Mouse (Mus musculus): Measurements from ENCODE around the gene Mia2. TPM values are rescaled to one million over a fixed set of nuclear protein-coding genes. Genes with fewer than 3 reads are reported as not detected.

Gene Mia2
- polyA plus RNA-seq, 1 experiment = 75.9 TPM

GRCm38 (mm10) chr12:59137031-59137430, 41.4 kb downstream of the Mia2 start:
- Histone ChIP-seq H3K4me1 (ENCODE audit: control insufficient read depth, insufficient read depth, low read length) (peaks cover 5% of the 10 kb centered on the region; the same call in 1 of the 2 replicates), H3K27ac (ENCODE audit: insufficient read depth, low read length) (no peak overlapping the region), H3K4me3 (ENCODE audit: insufficient read depth, low read length) (no peak overlapping the region)
- TF ChIP-seq CTCF (IDR thresholded peaks at IDR 0.05; ENCODE audit: borderline replicate concordance, insufficient read depth, low read length) = no peak
- TF ChIP-seq POLR2A (IDR thresholded peaks at IDR 0.05; ENCODE audit: low read depth, low read length) = no peak

GRCm38 (mm10) chr12:59139372-59139771, 43.8 kb downstream of the Mia2 start:
- TF ChIP-seq POLR2A (IDR thresholded peaks at IDR 0.05; ENCODE audit: low read depth, low read length) = no peak
- TF ChIP-seq CTCF (IDR thresholded peaks at IDR 0.05; ENCODE audit: borderline replicate concordance, insufficient read depth, low read length) = no peak
- no peaks in the 10 kb centered on the region for H3K4me1 ChIP-seq (ENCODE audit: control insufficient read depth, insufficient read depth, low read length)
- no peak overlapping the region for H3K27ac ChIP-seq (ENCODE audit: insufficient read depth, low read length)
- H3K4me3 ChIP-seq (ENCODE audit: insufficient read depth, low read length) = no peak overlapping the region

DNA sequence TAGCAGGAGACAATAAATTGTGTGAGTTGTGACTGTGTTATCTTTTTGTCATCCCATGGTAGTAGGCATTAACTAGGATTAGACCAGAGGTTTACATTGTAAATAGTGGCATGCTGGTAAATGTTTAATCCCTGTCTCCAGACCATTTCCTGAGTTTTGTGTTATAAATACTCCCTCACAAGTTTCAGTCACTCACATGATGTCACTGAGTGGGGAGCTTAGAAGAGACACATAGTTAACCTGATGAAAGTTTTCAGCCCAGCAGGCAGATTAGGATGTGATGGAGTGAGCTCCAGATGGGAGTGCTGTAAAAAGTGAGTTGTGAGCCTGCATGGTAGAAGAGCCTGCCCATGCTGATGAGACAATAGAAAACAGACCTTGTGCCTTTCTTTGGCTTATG, 49.5 kb downstream of the Mia2 start:
- H3K27ac ChIP-seq (ENCODE audit: insufficient read depth, low read length) = no peak overlapping the region
- TF ChIP-seq POLR2A (IDR thresholded peaks at IDR 0.05; ENCODE audit: low read depth, low read length) (no peak), CTCF (IDR thresholded peaks at IDR 0.05; ENCODE audit: borderline replicate concordance, insufficient read depth, low read length) (no peak)
- no peak overlapping the region for H3K4me3 ChIP-seq (ENCODE audit: insufficient read depth, low read length)
- no peaks in the 10 kb centered on the region for H3K4me1 ChIP-seq (ENCODE audit: control insufficient read depth, insufficient read depth, low read length)

- TF ChIP-seq POLR2A (IDR thresholded peaks at IDR 0.05; ENCODE audit: low read depth, low read length) (no peak), CTCF (IDR thresholded peaks at IDR 0.05; ENCODE audit: borderline replicate concordance, insufficient read depth, low read length) (no peak)
- no peaks in the 10 kb centered on the region for H3K4me1 ChIP-seq (ENCODE audit: control insufficient read depth, insufficient read depth, low read length)
- no peak overlapping the region for H3K4me3 ChIP-seq (ENCODE audit: insufficient read depth, low read length)
- no peak overlapping the region for H3K27ac ChIP-seq (ENCODE audit: insufficient read depth, low read length)
Observed at GRCm38 (mm10) chr12:59149691-59150090, 54.1 kb downstream of the Mia2 start.

DNA sequence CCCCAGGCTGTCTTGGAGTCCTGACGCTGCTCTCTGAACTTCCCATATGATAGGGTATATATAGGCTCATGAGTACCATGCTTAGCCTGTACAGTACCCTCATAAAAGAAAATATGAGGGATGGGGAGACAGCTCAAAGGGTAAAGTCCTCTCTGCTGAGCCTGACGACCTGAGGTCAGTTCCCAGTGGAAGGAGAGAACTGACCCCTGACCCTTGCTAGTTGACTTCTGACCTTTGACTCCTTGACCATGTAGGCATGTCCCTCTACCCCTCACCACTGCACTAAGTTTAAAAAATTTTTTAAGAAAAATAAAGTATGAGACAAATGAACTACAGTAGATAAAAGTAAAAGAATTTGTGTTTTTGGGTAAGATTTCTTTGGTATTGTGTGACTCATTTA, 65.5 kb downstream of the Mia2 start:
- H3K4me3 ChIP-seq (ENCODE audit: insufficient read depth, low read length) = no peak overlapping the region
- no peak for TF ChIP-seq CTCF (IDR thresholded peaks at IDR 0.05; ENCODE audit: borderline replicate concordance, insufficient read depth, low read length)
- no peak overlapping the region for H3K27ac ChIP-seq (ENCODE audit: insufficient read depth, low read length)
- H3K4me1 ChIP-seq (ENCODE audit: control insufficient read depth, insufficient read depth, low read length) = no peaks in the 10 kb centered on the region

- H3K27ac ChIP-seq (ENCODE audit: insufficient read depth, low read length) = no peak overlapping the region
- H3K4me1 ChIP-seq (ENCODE audit: control insufficient read depth, insufficient read depth, low read length) = no peaks in the 10 kb centered on the region
- H3K4me3 ChIP-seq (ENCODE audit: insufficient read depth, low read length) = no peak overlapping the region
- no peak for TF ChIP-seq CTCF (IDR thresholded peaks at IDR 0.05; ENCODE audit: borderline replicate concordance, insufficient read depth, low read length)
- TF ChIP-seq POLR2A (IDR thresholded peaks at IDR 0.05; ENCODE audit: low read depth, low read length) = no peak
Observed at GRCm38 (mm10) chr12:59162797-59163196, 67.2 kb downstream of the Mia2 start.

DNA sequence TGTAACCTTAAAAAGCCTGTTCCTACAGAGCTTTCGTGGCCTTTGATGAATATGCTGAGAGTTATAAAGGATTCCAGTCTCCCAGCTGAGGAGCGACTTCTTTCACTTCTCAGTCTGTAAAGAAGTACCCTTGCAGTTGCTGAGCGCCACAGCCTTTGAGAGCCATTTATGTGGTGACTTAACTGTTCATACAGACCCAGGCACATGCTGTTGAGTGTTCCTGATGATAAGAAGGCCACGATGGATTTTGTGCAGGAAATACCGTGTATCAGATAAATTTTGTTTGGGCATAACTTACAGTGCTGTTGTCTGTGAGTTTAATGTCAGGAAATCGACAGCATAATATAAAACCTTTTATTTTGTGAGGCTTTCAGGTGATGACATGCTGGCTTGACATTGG, 68.9 kb downstream of the Mia2 start:
- TF ChIP-seq POLR2A (IDR thresholded peaks at IDR 0.05; ENCODE audit: low read depth, low read length) (no peak), CTCF (IDR thresholded peaks at IDR 0.05; ENCODE audit: borderline replicate concordance, insufficient read depth, low read length) (no peak)
- Histone ChIP-seq H3K4me3 (ENCODE audit: insufficient read depth, low read length) (no peak overlapping the region), H3K4me1 (ENCODE audit: control insufficient read depth, insufficient read depth, low read length) (no peaks in the 10 kb centered on the region), H3K27ac (ENCODE audit: insufficient read depth, low read length) (no peak overlapping the region)

GRCm38 (mm10) chr12:59166557-59166956, 71.0 kb downstream of the Mia2 start:
- no peak overlapping the region for H3K4me3 ChIP-seq (ENCODE audit: insufficient read depth, low read length)
- TF ChIP-seq POLR2A (IDR thresholded peaks at IDR 0.05; ENCODE audit: low read depth, low read length) (no peak), CTCF (IDR thresholded peaks at IDR 0.05; ENCODE audit: borderline replicate concordance, insufficient read depth, low read length) (no peak)
- no peaks in the 10 kb centered on the region for H3K4me1 ChIP-seq (ENCODE audit: control insufficient read depth, insufficient read depth, low read length)
- no peak overlapping the region for H3K27ac ChIP-seq (ENCODE audit: insufficient read depth, low read length)

DNA sequence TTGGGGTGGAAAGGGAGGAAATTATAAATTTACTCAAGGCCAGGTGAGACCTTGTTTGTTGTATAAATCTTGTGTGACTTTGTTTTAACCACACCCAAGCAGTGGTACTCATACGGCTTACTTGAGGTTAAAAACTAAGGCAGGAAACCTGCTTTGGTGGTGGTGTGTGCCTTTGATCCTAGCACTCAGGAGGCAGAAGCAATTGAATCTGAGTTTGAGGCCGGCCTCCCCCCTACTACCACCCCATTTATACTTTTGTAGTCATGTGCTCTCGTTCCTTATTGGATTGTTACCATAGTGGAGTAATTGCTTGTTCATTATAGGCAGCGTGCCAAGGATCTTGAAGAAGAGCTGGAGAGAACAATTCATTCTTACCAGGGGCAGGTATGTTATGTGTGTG, 74.3 kb downstream of the Mia2 start:
- Histone ChIP-seq H3K4me3 (ENCODE audit: insufficient read depth, low read length) (no peak overlapping the region), H3K4me1 (ENCODE audit: control insufficient read depth, insufficient read depth, low read length) (no peaks in the 10 kb centered on the region), H3K27ac (ENCODE audit: insufficient read depth, low read length) (no peak overlapping the region)
- TF ChIP-seq CTCF (IDR thresholded peaks at IDR 0.05; ENCODE audit: borderline replicate concordance, insufficient read depth, low read length) (no peak), POLR2A (IDR thresholded peaks at IDR 0.05; ENCODE audit: low read depth, low read length) (no peak)

- no peaks in the 10 kb centered on the region for H3K4me1 ChIP-seq (ENCODE audit: control insufficient read depth, insufficient read depth, low read length)
- H3K4me3 ChIP-seq (ENCODE audit: insufficient read depth, low read length) = no peak overlapping the region
- TF ChIP-seq CTCF (IDR thresholded peaks at IDR 0.05; ENCODE audit: borderline replicate concordance, insufficient read depth, low read length) = no peak
- no peak for TF ChIP-seq POLR2A (IDR thresholded peaks at IDR 0.05; ENCODE audit: low read depth, low read length)
- no peak overlapping the region for H3K27ac ChIP-seq (ENCODE audit: insufficient read depth, low read length)
Observed at GRCm38 (mm10) chr12:59177814-59178213, 82.2 kb downstream of the Mia2 start.

DNA sequence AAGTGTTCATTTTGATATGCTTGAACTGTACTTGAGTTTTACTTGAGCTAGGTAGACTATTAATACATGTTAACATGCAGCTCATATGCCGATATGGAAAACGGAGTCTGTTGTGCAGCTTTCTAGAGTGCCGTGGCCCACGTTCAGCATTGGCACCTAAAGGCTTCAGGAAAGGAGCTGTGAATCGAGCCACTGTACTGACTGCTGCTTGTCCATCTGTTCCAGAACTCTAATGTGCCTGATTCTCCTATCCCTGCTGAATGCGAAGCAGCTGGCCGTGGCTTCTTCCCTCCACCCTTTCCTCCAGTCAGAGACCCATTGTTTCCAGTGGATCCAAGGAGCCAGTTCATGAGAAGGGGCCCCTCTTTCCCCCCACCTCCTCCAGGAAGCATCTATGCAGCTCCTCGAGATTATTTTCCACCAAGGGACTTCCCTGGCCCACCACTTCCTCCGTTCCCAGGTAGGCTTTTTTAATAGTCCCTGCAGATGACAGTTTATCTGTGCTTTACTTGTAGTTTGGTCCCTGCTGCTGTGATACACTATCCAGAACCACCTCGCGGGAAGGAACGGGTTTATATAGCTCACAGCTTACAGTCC, 92.6 kb downstream of the Mia2 start:
- Histone ChIP-seq H3K4me1 (ENCODE audit: control insufficient read depth, insufficient read depth, low read length) (no peaks in the 10 kb centered on the region), H3K27ac (ENCODE audit: insufficient read depth, low read length) (no peak overlapping the region), H3K4me3 (ENCODE audit: insufficient read depth, low read length) (no peak overlapping the region)
- TF ChIP-seq POLR2A (IDR thresholded peaks at IDR 0.05; ENCODE audit: low read depth, low read length) (no peak), CTCF (IDR thresholded peaks at IDR 0.05; ENCODE audit: borderline replicate concordance, insufficient read depth, low read length) (no peak)
